Mouse (Mus musculus) midbrain, embryonic 11.5 days (tissue): Measurements from ENCODE around the gene Gm10220. TPM values are rescaled to one million over a fixed set of nuclear protein-coding genes. Genes with fewer than 3 reads are reported as not detected.
"Not testable (repeated sequence)": the region's sequence is repeated elsewhere in the genome, so short reads cannot be mapped to it uniquely, and the experiment has no call there.

Source experiments
- ATAC-seq: fragments of 200-750 bp; cut with Nextera tagmentation; 2 replicates; pipeline ENCODE4 v1.8.0; 2017; ENCODE audit warnings: moderate TSS enrichment, moderate library complexity; ENCODE audit not compliant: low FRiP score
- DNase-seq: peaks from one replicate; pipeline ENCODE4 v3.0.0; 2015; ENCODE audit warnings: low spot score; ENCODE audit errors: missing footprints
- H3K27ac ChIP-seq: fragments of 300-500 bp; sonication (generic); 2 replicates; pipeline ENCODE4 v1.5.1; 2014; ENCODE audit warnings: low read depth, low read length
- H3K27me3 ChIP-seq: fragments of 300-500 bp; sonication (generic); 2 replicates; pipeline ENCODE4 v1.6.1; 2014; ENCODE audit warnings: mild to moderate bottlenecking, low read length, moderate library complexity, mixed read lengths; ENCODE audit not compliant: control insufficient read depth, insufficient read depth
- H3K36me3 ChIP-seq: fragments of 300-500 bp; sonication (generic); 2 replicates; pipeline ENCODE4 v1.6.1; 2014; ENCODE audit warnings: mild to moderate bottlenecking, low read length, moderate library complexity, mixed read lengths; ENCODE audit not compliant: control insufficient read depth, insufficient read depth
- H3K4me1 ChIP-seq: fragments of 300-500 bp; sonication (generic); 2 replicates; pipeline ENCODE4 v1.6.1; 2014; ENCODE audit warnings: low read length; ENCODE audit not compliant: control insufficient read depth, insufficient read depth
- H3K4me2 ChIP-seq: fragments of 300-500 bp; sonication (generic); 2 replicates; pipeline ENCODE4 v1.6.1; 2014; ENCODE audit warnings: mild to moderate bottlenecking, moderate library complexity
- H3K4me3 ChIP-seq: fragments of 300-500 bp; sonication (generic); 2 replicates; pipeline ENCODE4 v1.5.1; 2014; ENCODE audit warnings: low read depth, low read length
- H3K9ac ChIP-seq: fragments of 300-500 bp; sonication (generic); 2 replicates; pipeline ENCODE4 v1.6.1; 2014; ENCODE audit warnings: low read length
- H3K9me3 ChIP-seq: fragments of 300-500 bp; sonication (generic); 2 replicates; pipeline ENCODE4 v1.6.1; 2016; ENCODE audit warnings: low read length; ENCODE audit not compliant: control insufficient read depth
- WGBS: fragments of 180-500 bp; shearing (Covaris S2); extraction: QIAGEN DNeasy Blood & Tissue Kit; methylation state at CpG from one replicate; pipeline ENCODE4 v1.1.7; 2014; 5-methylcytosine and 5-hydroxymethylcytosine counted together
- polyA plus RNA-seq: library from polyadenylated mRNA; unstranded; fragments of >200 nt; fragmentation: Nextera tagmentation; extraction: Ambion mirVana; gene quantifications from 2 replicates; pipeline ENCODE4 v1.2.1, GENCODE M21; 2014

Gene Gm10220
- not detected in 2 replicates for polyA plus RNA-seq

GRCm38 (mm10) chr5:26121321-26121720, at the start of gene Gm10220:
Gene Gm10220, minus strand, starts transcription at chr5:26121421.
- not testable (repeated sequence) for H3K4me2 ChIP-seq, H3K4me1 ChIP-seq, DNase-seq, H3K27me3 ChIP-seq, H3K9me3 ChIP-seq, H3K4me3 ChIP-seq, H3K9ac ChIP-seq, H3K36me3 ChIP-seq, ATAC-seq, H3K27ac ChIP-seq
- WGBS: no CpG with 5 or more reads among the region's 3 CpGs

- WGBS: 83% methylated on average over 1 of the region's 1 CpGs
- no peak for DNase-seq
- no peak overlapping the region for H3K9ac ChIP-seq
- no peak for ATAC-seq
- no peak overlapping the region for H3K4me3 ChIP-seq
- no peak overlapping the region for H3K4me2 ChIP-seq
- H3K36me3 ChIP-seq: no peaks in the 10 kb centered on the region
- no peak overlapping the region for H3K27ac ChIP-seq
- H3K27me3 ChIP-seq: no peaks in the 10 kb centered on the region
- no peaks in the 10 kb centered on the region for H3K9me3 ChIP-seq
- no peaks in the 10 kb centered on the region for H3K4me1 ChIP-seq
Observed at GRCm38 (mm10) chr5:26169855-26170254, 48.6 kb upstream of the Gm10220 start.

- no peak overlapping the region for H3K9ac ChIP-seq
- H3K27me3 ChIP-seq: no peaks in the 10 kb centered on the region
- H3K4me3 ChIP-seq: no peak overlapping the region
- no peak overlapping the region for H3K4me2 ChIP-seq
- no peak overlapping the region for H3K27ac ChIP-seq
- H3K9me3 ChIP-seq: no peaks in the 10 kb centered on the region
- ATAC-seq (no peak), DNase-seq (no peak)
- H3K36me3 ChIP-seq: no peaks in the 10 kb centered on the region
- WGBS: 86% methylated on average over 5 of the region's 5 CpGs
- no peaks in the 10 kb centered on the region for H3K4me1 ChIP-seq
Observed at GRCm38 (mm10) chr5:26165791-26166165, 44.6 kb upstream of the Gm10220 start.

- Histone ChIP-seq H3K4me2 (no peak overlapping the region), H3K9ac (no peak overlapping the region), H3K36me3 (no peaks in the 10 kb centered on the region), H3K9me3 (no peaks in the 10 kb centered on the region), H3K27me3 (no peaks in the 10 kb centered on the region), H3K4me1 (no peaks in the 10 kb centered on the region), H3K4me3 (no peak overlapping the region), H3K27ac (no peak overlapping the region)
- WGBS: 85% methylated on average over 8 of the region's 8 CpGs
- no peak for ATAC-seq
- no peak for DNase-seq
Observed at GRCm38 (mm10) chr5:26165036-26165790, 44.0 kb upstream of the Gm10220 start.

- H3K4me3 ChIP-seq: no peak overlapping the region
- no peaks in the 10 kb centered on the region for H3K36me3 ChIP-seq
- H3K4me1 ChIP-seq: no peaks in the 10 kb centered on the region
- no peak for DNase-seq
- no peak overlapping the region for H3K27ac ChIP-seq
- no peaks in the 10 kb centered on the region for H3K27me3 ChIP-seq
- no peak overlapping the region for H3K4me2 ChIP-seq
- WGBS: 87% methylated on average over 10 of the region's 10 CpGs
- H3K9ac ChIP-seq: no peak overlapping the region
- no peak for ATAC-seq
- H3K9me3 ChIP-seq: no peaks in the 10 kb centered on the region
Observed at GRCm38 (mm10) chr5:26157396-26158170, 36.4 kb upstream of the Gm10220 start.

- DNase-seq (no peak), ATAC-seq (no peak)
- Histone ChIP-seq H3K36me3 (no peaks in the 10 kb centered on the region), H3K9me3 (no peaks in the 10 kb centered on the region), H3K27me3 (no peaks in the 10 kb centered on the region), H3K4me1 (no peaks in the 10 kb centered on the region), H3K4me3 (no peak overlapping the region), H3K9ac (no peak overlapping the region), H3K4me2 (no peak overlapping the region), H3K27ac (no peak overlapping the region)
- WGBS: 81% methylated on average over 6 of the region's 6 CpGs
Observed at GRCm38 (mm10) chr5:26142891-26143290, 21.7 kb upstream of the Gm10220 start.

- H3K27ac ChIP-seq, H3K9me3 ChIP-seq, H3K9ac ChIP-seq, H3K27me3 ChIP-seq, H3K4me3 ChIP-seq, DNase-seq, H3K4me2 ChIP-seq, H3K4me1 ChIP-seq, H3K36me3 ChIP-seq, ATAC-seq: not testable (repeated sequence)
- no CpG with 5 or more reads among the region's 3 CpGs for WGBS
Observed at GRCm38 (mm10) chr5:26105262-26105661, 16.0 kb downstream of the Gm10220 start, which contains the start of gene 5031410I06Rik. Gene 5031410I06Rik, minus strand, starts transcription at chr5:26105362.

- 71% methylated on average over 1 of the region's 1 CpGs for WGBS
- not testable (repeated sequence) for H3K4me1 ChIP-seq, H3K27me3 ChIP-seq, H3K4me3 ChIP-seq, H3K36me3 ChIP-seq, H3K9ac ChIP-seq, H3K9me3 ChIP-seq, H3K27ac ChIP-seq, DNase-seq, ATAC-seq, H3K4me2 ChIP-seq
Observed at GRCm38 (mm10) chr5:26089191-26089590, 32.0 kb downstream of the Gm10220 start, which contains the start of gene Gm10471. Gene Gm10471, minus strand, starts transcription at chr5:26089291.

- H3K4me1 ChIP-seq, H3K27ac ChIP-seq, H3K4me3 ChIP-seq, H3K9ac ChIP-seq, H3K9me3 ChIP-seq, H3K36me3 ChIP-seq, ATAC-seq, H3K4me2 ChIP-seq, H3K27me3 ChIP-seq: not testable (repeated sequence)
- DNase-seq: peak; percentile 81
Observed at GRCm38 (mm10) chr5:26079023-26079422, 42.2 kb downstream of the Gm10220 start.
